Mouse (Mus musculus) forebrain, postnatal 0 days (tissue): Measurements from ENCODE around the gene Casc4. TPM values are rescaled to one million over a fixed set of nuclear protein-coding genes. Genes with fewer than 3 reads are reported as not detected.
"Not testable (repeated sequence)": the region's sequence is repeated elsewhere in the genome, so short reads cannot be mapped to it uniquely, and the experiment has no call there.

Experiments
- ATAC-seq: fragments of 200-750 bp; cut with Nextera tagmentation; 2 replicates; pipeline ENCODE4 v1.8.0; 2017; ENCODE audit warnings: mild to moderate bottlenecking, moderate library complexity
- DNase-seq: peaks from one replicate; pipeline ENCODE4 v3.0.0-alpha.2; 2015
- H3K27ac ChIP-seq: fragments of 300-500 bp; sonication (generic); 2 replicates; pipeline ENCODE4 v1.5.1; 2014; ENCODE audit warnings: low read depth, mild to moderate bottlenecking, antibody characterized with exemption, low read length, moderate library complexity, mixed read lengths
- H3K27me3 ChIP-seq: fragments of 300-500 bp; sonication (generic); 2 replicates; pipeline ENCODE4 v1.6.1; 2014; ENCODE audit warnings: mild to moderate bottlenecking, low read length, mixed read lengths; ENCODE audit not compliant: insufficient read depth
- H3K36me3 ChIP-seq: fragments of 300-500 bp; sonication (generic); 2 replicates; pipeline ENCODE4 v1.6.1; 2014; ENCODE audit warnings: mild to moderate bottlenecking, moderate library complexity; ENCODE audit not compliant: insufficient read depth
- H3K4me1 ChIP-seq: fragments of 300-500 bp; sonication (generic); 2 replicates; pipeline ENCODE4 v1.6.1; 2014; ENCODE audit warnings: antibody characterized with exemption; ENCODE audit not compliant: insufficient read depth
- H3K4me2 ChIP-seq: fragments of 300-500 bp; sonication (generic); 2 replicates; pipeline ENCODE4 v1.6.1; 2014; ENCODE audit warnings: low read depth, mild to moderate bottlenecking, moderate library complexity
- H3K4me3 ChIP-seq: fragments of 300-500 bp; sonication (generic); 2 replicates; pipeline ENCODE4 v1.5.1; 2014; ENCODE audit warnings: low read depth, low read length, mixed read lengths
- H3K9ac ChIP-seq: fragments of 300-500 bp; sonication (generic); 2 replicates; pipeline ENCODE4 v1.6.1; 2014; ENCODE audit warnings: mild to moderate bottlenecking
- H3K9me3 ChIP-seq: fragments of 300-500 bp; sonication (generic); 2 replicates; pipeline ENCODE4 v1.6.1; 2016; ENCODE audit warnings: low read length
- CTCF ChIP-seq: sonication (generic); IDR thresholded peaks from 2 replicates; pipeline ENCODE4 v1.5.1; 2016; ENCODE audit warnings: antibody characterized with exemption, control low read depth, low read depth
- WGBS: fragments of 180-500 bp; shearing (Covaris S2); extraction: QIAGEN DNeasy Blood & Tissue Kit; methylation state at CpG from one replicate; pipeline ENCODE4 v1.1.7; 2014; 5-methylcytosine and 5-hydroxymethylcytosine counted together
- polyA plus RNA-seq: library from polyadenylated mRNA; unstranded; fragments of >200 nt; fragmentation: Nextera tagmentation; extraction: Ambion mirVana; gene quantifications from 2 replicates; pipeline ENCODE4 v1.2.1, GENCODE M21; 2015
- total RNA-seq: library from RNA; depleted of rRNA; stranded (reverse); fragments of >200 nt; gene quantifications from 2 replicates; pipeline ENCODE4 v1.2.3, GENCODE M21; 2014

The Casc4 gene
- total and polyA plus RNA-seq, 2 experiments from 2014 or later, result 44.7 to 135 TPM

- Histone ChIP-seq H3K27ac (no peak overlapping the region), H3K9me3 (no peaks in the 10 kb centered on the region), H3K4me2 (no peak overlapping the region), H3K4me1 (no peaks in the 10 kb centered on the region), H3K9ac (no peak overlapping the region), H3K4me3 (no peak overlapping the region), H3K27me3 (no peaks in the 10 kb centered on the region), H3K36me3 (peaks cover 19% of the 10 kb centered on the region)
- DNase-seq (no peak), ATAC-seq (no peak)
- no peak for TF ChIP-seq CTCF
- 93% methylated on average over 5 of the region's 5 CpGs for WGBS
These were observed 49.5 kb downstream of the Casc4 start for GRCm38 (mm10) chr2:121916047-121916970.

- not testable (repeated sequence) for H3K4me2 ChIP-seq, H3K9ac ChIP-seq, H3K4me1 ChIP-seq, H3K27me3 ChIP-seq, H3K4me3 ChIP-seq, H3K27ac ChIP-seq, ATAC-seq, DNase-seq, H3K9me3 ChIP-seq
- peaks cover 18% of the 10 kb centered on the region for H3K36me3 ChIP-seq
- 86% methylated on average over 2 of the region's 2 CpGs for WGBS
These were observed 70.9 kb downstream of the Casc4 start for GRCm38 (mm10) chr2:121937624-121938023.

- Histone ChIP-seq H3K4me1 (no peaks in the 10 kb centered on the region), H3K9ac (no peak overlapping the region), H3K9me3 (no peaks in the 10 kb centered on the region), H3K4me2 (no peak overlapping the region), H3K36me3 (no peaks in the 10 kb centered on the region), H3K27me3 (no peaks in the 10 kb centered on the region), H3K4me3 (no peak overlapping the region), H3K27ac (no peak overlapping the region)
- 83% methylated on average over 3 of the region's 3 CpGs for WGBS
- no peak for ATAC-seq
- DNase-seq, result no peak
- TF ChIP-seq CTCF, result no peak
These were observed 76.6 kb downstream of the Casc4 start for GRCm38 (mm10) chr2:121943364-121943763.

- DNase-seq (no peak), ATAC-seq (no peak)
- no peaks in the 10 kb centered on the region for H3K36me3 ChIP-seq
- peak overlapping the region; percentile 70 for H3K4me2 ChIP-seq
- no peaks in the 10 kb centered on the region for H3K9me3 ChIP-seq
- H3K9ac ChIP-seq, result peak overlapping the region; percentile 92
- TF ChIP-seq CTCF, result no peak
- H3K27me3 ChIP-seq, result no peaks in the 10 kb centered on the region
- WGBS, result 23% methylated on average over 10 of the region's 10 CpGs
- peak overlapping the region; percentile 91 for H3K27ac ChIP-seq
- peak overlapping the region; percentile 82 for H3K4me3 ChIP-seq
- H3K4me1 ChIP-seq, result peaks cover 14% of the 10 kb centered on the region; the same call in 1 of the 2 replicates
These were observed 88.3 kb downstream of the Casc4 start for GRCm38 (mm10) chr2:121954971-121955656.

- peak; percentile 95 for DNase-seq
- Histone ChIP-seq H3K9me3 (no peaks in the 10 kb centered on the region), H3K9ac (peak within 1 kb of the TSS; percentile 92), H3K27me3 (no peaks in the 10 kb centered on the region), H3K4me2 (peak within 1 kb of the TSS; percentile 70), H3K27ac (peak within 1 kb of the TSS; percentile 91), H3K4me3 (peak within 1 kb of the TSS; percentile 82), H3K4me1 (peaks cover 14% of the 10 kb centered on the region; the same call in 1 of the 2 replicates), H3K36me3 (peaks cover 2% of the 10 kb centered on the region; the same call in 1 of the 2 replicates)
- TF ChIP-seq CTCF, result peak; percentile 27
- peak; percentile 97 for ATAC-seq
- 1% methylated on average over 48 of the region's 48 CpGs for WGBS
These were observed 89.0 kb downstream of the Casc4 start, which contains the start of the genes Ctdspl2 and Mageb3 for GRCm38 (mm10) chr2:121955765-121956223. Gene Ctdspl2 (plus strand): TSS chr2:121956001. Gene Mageb3 (minus strand): TSS chr2:121956092.

- TF ChIP-seq CTCF, result no peak
- H3K4me1 ChIP-seq, result peaks cover 14% of the 10 kb centered on the region; the same call in 1 of the 2 replicates
- ATAC-seq, result peak; percentile 94
- peak overlapping the region; percentile 92 for H3K9ac ChIP-seq
- no peaks in the 10 kb centered on the region for H3K9me3 ChIP-seq
- under 1% methylated on average over 47 of the region's 47 CpGs for WGBS
- peak; percentile 97 for DNase-seq
- H3K4me2 ChIP-seq, result peak overlapping the region; percentile 70
- peak overlapping the region; percentile 91 for H3K27ac ChIP-seq
- no peaks in the 10 kb centered on the region for H3K27me3 ChIP-seq
- peaks cover 4% of the 10 kb centered on the region; the same call in 1 of the 2 replicates for H3K36me3 ChIP-seq
- peak overlapping the region; percentile 82 for H3K4me3 ChIP-seq
These were observed 89.7 kb downstream of the Casc4 start for GRCm38 (mm10) chr2:121956224-121957018.
